Mouse (Mus musculus) midbrain, embryonic 11.5 days (tissue): ENCODE measurements around the gene Eif4b. TPM values are rescaled to one million over a fixed set of nuclear protein-coding genes. Genes with fewer than 3 reads are reported as not detected.

ENCODE experiments used
- ATAC-seq: fragments of 200-750 bp; cut with Nextera tagmentation; 2 replicates; pipeline ENCODE4 v1.8.0; 2017; ENCODE audit warnings: moderate TSS enrichment, moderate library complexity; ENCODE audit not compliant: low FRiP score
- DNase-seq: peaks from one replicate; pipeline ENCODE4 v3.0.0; 2015; ENCODE audit warnings: low spot score; ENCODE audit errors: missing footprints
- H3K27ac ChIP-seq: fragments of 300-500 bp; sonication (generic); 2 replicates; pipeline ENCODE4 v1.5.1; 2014; ENCODE audit warnings: low read depth, low read length
- H3K27me3 ChIP-seq: fragments of 300-500 bp; sonication (generic); 2 replicates; pipeline ENCODE4 v1.6.1; 2014; ENCODE audit warnings: mild to moderate bottlenecking, low read length, moderate library complexity, mixed read lengths; ENCODE audit not compliant: control insufficient read depth, insufficient read depth
- H3K36me3 ChIP-seq: fragments of 300-500 bp; sonication (generic); 2 replicates; pipeline ENCODE4 v1.6.1; 2014; ENCODE audit warnings: mild to moderate bottlenecking, low read length, moderate library complexity, mixed read lengths; ENCODE audit not compliant: control insufficient read depth, insufficient read depth
- H3K4me1 ChIP-seq: fragments of 300-500 bp; sonication (generic); 2 replicates; pipeline ENCODE4 v1.6.1; 2014; ENCODE audit warnings: low read length; ENCODE audit not compliant: control insufficient read depth, insufficient read depth
- H3K4me2 ChIP-seq: fragments of 300-500 bp; sonication (generic); 2 replicates; pipeline ENCODE4 v1.6.1; 2014; ENCODE audit warnings: mild to moderate bottlenecking, moderate library complexity
- H3K4me3 ChIP-seq: fragments of 300-500 bp; sonication (generic); 2 replicates; pipeline ENCODE4 v1.5.1; 2014; ENCODE audit warnings: low read depth, low read length
- H3K9ac ChIP-seq: fragments of 300-500 bp; sonication (generic); 2 replicates; pipeline ENCODE4 v1.6.1; 2014; ENCODE audit warnings: low read length
- H3K9me3 ChIP-seq: fragments of 300-500 bp; sonication (generic); 2 replicates; pipeline ENCODE4 v1.6.1; 2016; ENCODE audit warnings: low read length; ENCODE audit not compliant: control insufficient read depth
- WGBS: fragments of 180-500 bp; shearing (Covaris S2); extraction: QIAGEN DNeasy Blood & Tissue Kit; methylation state at CpG from one replicate; pipeline ENCODE4 v1.1.7; 2014; 5-methylcytosine and 5-hydroxymethylcytosine counted together
- polyA plus RNA-seq: library from polyadenylated mRNA; unstranded; fragments of >200 nt; fragmentation: Nextera tagmentation; extraction: Ambion mirVana; gene quantifications from 2 replicates; pipeline ENCODE4 v1.2.1, GENCODE M21; 2014

Eif4b gene
- polyA plus RNA-seq, 1 experiment from 2014 or later, result 107 TPM

DNA sequence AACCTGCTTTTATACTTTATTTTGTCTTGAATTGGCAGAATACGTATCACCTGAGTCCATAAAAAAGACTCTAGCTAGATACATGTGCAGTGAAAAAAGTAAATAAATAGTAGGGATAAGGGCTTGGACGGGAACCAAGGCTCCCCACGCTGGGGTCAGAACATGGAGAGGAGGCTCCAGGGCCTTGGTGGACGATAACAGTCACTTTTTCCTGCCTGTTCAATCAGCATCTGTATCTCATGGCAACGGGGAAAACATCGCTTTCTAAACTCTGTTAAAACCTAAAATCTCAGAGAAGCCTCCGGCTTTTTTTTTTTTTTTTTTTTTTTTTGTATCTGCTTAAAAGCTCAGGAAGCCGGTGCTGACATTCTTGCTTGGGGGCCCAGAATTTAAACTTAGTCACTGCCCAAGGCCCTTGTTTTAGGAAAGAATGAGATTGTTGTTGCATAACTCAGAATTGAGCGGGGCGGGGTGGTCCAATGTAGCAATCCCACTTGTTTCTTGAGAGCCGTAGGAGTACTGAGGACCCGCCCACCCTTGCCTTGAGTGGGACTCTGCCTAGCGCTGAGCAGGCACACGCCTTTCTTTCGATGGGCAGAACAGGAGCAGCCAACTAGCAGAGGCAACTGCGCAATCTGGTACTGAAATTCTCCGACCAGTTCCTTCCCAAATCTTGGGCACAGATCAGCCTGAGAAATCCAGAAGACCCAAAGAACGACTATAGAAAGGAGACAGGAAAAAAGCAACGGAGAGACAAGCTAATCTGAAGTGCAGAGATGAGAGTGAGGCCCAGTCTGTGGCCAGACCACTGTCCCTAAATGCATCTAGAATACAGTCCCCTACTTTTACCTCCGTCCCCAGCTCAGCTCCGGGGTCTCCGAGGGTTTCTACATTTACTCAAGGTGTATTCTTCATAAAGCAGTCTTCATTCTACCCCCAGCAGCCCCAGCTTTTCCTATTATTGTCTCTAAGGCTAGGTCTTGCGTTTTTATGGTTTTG, 69.6 kb downstream of the Eif4b start:
- Histone ChIP-seq H3K9ac (no peak overlapping the region), H3K4me2 (no peak overlapping the region), H3K4me1 (no peaks in the 10 kb centered on the region), H3K4me3 (no peak overlapping the region), H3K9me3 (no peaks in the 10 kb centered on the region), H3K36me3 (no peaks in the 10 kb centered on the region), H3K27me3 (peaks cover 29% of the 10 kb centered on the region), H3K27ac (no peak overlapping the region)
- 53% methylated on average over 23 of the region's 23 CpGs for WGBS
- peak; percentile 91 for DNase-seq
- no peak for ATAC-seq

GRCm38 (mm10) chr15:102144274-102144711, 70.7 kb downstream of the Eif4b start, which contains the start of gene Igfbp6:
Gene Igfbp6 (plus strand): TSS chr15:102144362.
- H3K27me3 ChIP-seq, result peaks cover 29% of the 10 kb centered on the region
- H3K27ac ChIP-seq, result no peak within 1 kb of the TSS
- DNase-seq (peak; percentile 89), ATAC-seq (no peak)
- H3K4me1 ChIP-seq, result no peaks in the 10 kb centered on the region
- no peak within 1 kb of the TSS for H3K9ac ChIP-seq
- no peaks in the 10 kb centered on the region for H3K36me3 ChIP-seq
- no peaks in the 10 kb centered on the region for H3K9me3 ChIP-seq
- peak within 1 kb of the TSS; percentile 32 for H3K4me2 ChIP-seq
- 2% methylated on average over 22 of the region's 22 CpGs for WGBS
- H3K4me3 ChIP-seq, result peak within 1 kb of the TSS; percentile 15

GRCm38 (mm10) chr15:102144726-102145125, 71.2 kb downstream of the Eif4b start:
- Histone ChIP-seq H3K4me3 (peak overlapping the region; percentile 15), H3K9ac (no peak overlapping the region), H3K9me3 (no peaks in the 10 kb centered on the region), H3K36me3 (no peaks in the 10 kb centered on the region), H3K27ac (no peak overlapping the region), H3K4me1 (no peaks in the 10 kb centered on the region), H3K27me3 (peaks cover 29% of the 10 kb centered on the region), H3K4me2 (peak overlapping the region; percentile 32)
- ATAC-seq, result no peak
- no peak for DNase-seq
- 11% methylated on average over 19 of the region's 19 CpGs for WGBS

GRCm38 (mm10) chr15:102145330-102145729, 71.8 kb downstream of the Eif4b start:
- peaks cover 29% of the 10 kb centered on the region for H3K27me3 ChIP-seq
- ATAC-seq (no peak), DNase-seq (no peak)
- no peak overlapping the region for H3K4me3 ChIP-seq
- no peaks in the 10 kb centered on the region for H3K4me1 ChIP-seq
- H3K27ac ChIP-seq, result no peak overlapping the region
- no peak overlapping the region for H3K9ac ChIP-seq
- 92% methylated on average over 10 of the region's 10 CpGs for WGBS
- H3K9me3 ChIP-seq, result no peaks in the 10 kb centered on the region
- no peaks in the 10 kb centered on the region for H3K36me3 ChIP-seq
- no peak overlapping the region for H3K4me2 ChIP-seq

- Histone ChIP-seq H3K27me3 (peaks cover 29% of the 10 kb centered on the region), H3K9me3 (no peaks in the 10 kb centered on the region), H3K4me3 (no peak overlapping the region), H3K36me3 (no peaks in the 10 kb centered on the region), H3K4me1 (no peaks in the 10 kb centered on the region), H3K4me2 (no peak overlapping the region), H3K9ac (no peak overlapping the region), H3K27ac (no peak overlapping the region)
- 87% methylated on average over 5 of the region's 5 CpGs for whole genome bisulfite sequencing
- DNase-seq, result no peak
- no peak for ATAC-seq
Measured at GRCm38 (mm10) chr15:102146089-102146488, 72.5 kb downstream of the Eif4b start.

Other genes with a start within 250 kb of the Eif4b start
- 1.00 and 1.4 TPM in 2 replicates for gene Krt1, start 223.0 kb upstream of the Eif4b start, polyA plus RNA-seq
- not detected in 2 replicates for gene Krt77, start 204.1 kb upstream of the Eif4b start, polyA plus RNA-seq
- not detected in 2 replicates for gene Krt76, start 180.9 kb upstream of the Eif4b start, polyA plus RNA-seq
- gene Krt4, start 149.0 kb upstream of the Eif4b start, polyA plus RNA-seq, result not detected in 2 replicates
- gene Krt79, start 133.4 kb upstream of the Eif4b start, polyA plus RNA-seq, result 0.18 and 0.25 TPM in 2 replicates
- not detected in 2 replicates for gene Krt78, start 119.5 kb upstream of the Eif4b start, polyA plus RNA-seq
- gene Krt8, start 69.3 kb upstream of the Eif4b start, polyA plus RNA-seq, result 9.2 and 10.2 TPM in 2 replicates
- 5.0 and 5.6 TPM in 2 replicates for gene Krt18, start 45.6 kb upstream of the Eif4b start, polyA plus RNA-seq
- 7.5 TPM in 2 replicates for gene Tns2, start 26.6 kb downstream of the Eif4b start, polyA plus RNA-seq
- 9.8 and 10.5 TPM in 2 replicates for gene Spryd3, start 62.5 kb downstream of the Eif4b start, polyA plus RNA-seq
- gene Igfbp6, start 70.6 kb downstream of the Eif4b start, polyA plus RNA-seq, result 0.34 and 0.40 TPM in 2 replicates
- not detected in 2 replicates for gene Soat2, start 76.8 kb downstream of the Eif4b start, polyA plus RNA-seq
- gene Zfp740, start 129.5 kb downstream of the Eif4b start, polyA plus RNA-seq, result 58.9 and 61.1 TPM in 2 replicates
- gene Csad, start 131.0 kb downstream of the Eif4b start, polyA plus RNA-seq, result 21.9 and 25.9 TPM in 2 replicates
- 0.15 and 0.55 TPM in 2 replicates for gene Itgb7, start 158.2 kb downstream of the Eif4b start, polyA plus RNA-seq
- gene Rarg, start 183.7 kb downstream of the Eif4b start, polyA plus RNA-seq, result 10.1 and 10.5 TPM in 2 replicates
- gene Gm9918, start 196.8 kb downstream of the Eif4b start, polyA plus RNA-seq, result 0.15 and 0.23 TPM in 2 replicates
- 50.8 and 53.0 TPM in 2 replicates for gene Mfsd5, start 205.7 kb downstream of the Eif4b start, polyA plus RNA-seq
- 29.4 and 33.3 TPM in 2 replicates for gene Espl1, start 222.5 kb downstream of the Eif4b start, polyA plus RNA-seq